Mouse (Mus musculus) liver, embryonic 14.5 days (tissue): ENCODE results near the gene Pex14. TPM values are rescaled to one million over a fixed set of nuclear protein-coding genes. Genes with fewer than 3 reads are reported as not detected.

Experiments used
- ATAC-seq: fragments of 200-750 bp; cut with Nextera tagmentation; 2 replicates; pipeline ENCODE4 v1.8.0; 2017; ENCODE audit warnings: moderate number of reproducible peaks, mild to moderate bottlenecking, moderate library complexity; ENCODE audit not compliant: insufficient read depth
- DNase-seq, 3 experiments: peaks; one replicate each; pipeline ENCODE4 v3.0.0-alpha.2; 2012 to 2013; ENCODE audit warnings: low read depth in 3 of 3, low spot score in 3 of 3
- H3K27ac ChIP-seq: fragments of 300-500 bp; sonication (generic); 2 replicates; pipeline ENCODE4 v1.5.1; 2014; ENCODE audit warnings: moderate library complexity, mild to moderate bottlenecking, control low read depth, inconsistent platforms
- H3K27me3 ChIP-seq: fragments of 300-500 bp; sonication (generic); 2 replicates; pipeline ENCODE4 v1.6.1; 2014; ENCODE audit warnings: mild to moderate bottlenecking, low read length, moderate library complexity; ENCODE audit not compliant: control insufficient read depth, insufficient read depth
- H3K36me3 ChIP-seq: fragments of 300-500 bp; sonication (generic); replicated peaks from 2 replicates; pipeline ENCODE4 v1.6.1; 2014; ENCODE audit warnings: low read depth; ENCODE audit not compliant: control insufficient read depth, insufficient read depth
- H3K4me1 ChIP-seq, 2 experiments: fragments of 200-500 bp in 1 of 2; fragments of 300-500 bp in 1 of 2; sonication (generic) in 1 of 2; replicated peaks; 2 replicates each; pipeline ENCODE4 v1.6.1; 2012 to 2014; ENCODE audit warnings: antibody characterized with exemption in 1 of 2, inconsistent platforms in 1 of 2, low read length in 1 of 2; ENCODE audit not compliant: control insufficient read depth in 2 of 2, insufficient read depth in 2 of 2
- H3K4me2 ChIP-seq: fragments of 300-500 bp; sonication (generic); 2 replicates; pipeline ENCODE4 v1.6.1; 2014; ENCODE audit warnings: low read depth, mild to moderate bottlenecking, control low read depth, moderate library complexity
- H3K4me3 ChIP-seq, 2 experiments: fragments of 200-500 bp in 1 of 2; fragments of 300-500 bp in 1 of 2; sonication (generic) in 1 of 2; 2 replicates each; pipeline ENCODE4 v1.5.1; 2012 to 2014; ENCODE audit warnings: low read depth in 2 of 2, low read length in 2 of 2, mild to moderate bottlenecking in 2 of 2, control low read depth in 1 of 2, inconsistent platforms in 1 of 2, moderate library complexity in 1 of 2; ENCODE audit not compliant: insufficient read depth in 1 of 2
- H3K9ac ChIP-seq: fragments of 300-500 bp; sonication (generic); replicated peaks from 2 replicates; pipeline ENCODE4 v1.6.1; 2014; ENCODE audit warnings: mild to moderate bottlenecking, control low read depth, moderate library complexity
- H3K9me3 ChIP-seq: fragments of 300-500 bp; sonication (generic); 2 replicates; pipeline ENCODE4 v1.6.1; 2016; ENCODE audit warnings: low read length, mixed read lengths; ENCODE audit not compliant: control insufficient read depth
- CTCF ChIP-seq: IDR thresholded peaks from 2 replicates; pipeline ENCODE4 v1.5.1; 2016; ENCODE audit warnings: antibody characterized with exemption, low read depth, control low read depth
- EP300 ChIP-seq: IDR thresholded peaks from 2 replicates; pipeline ENCODE4 v1.6.1; 2016; ENCODE audit warnings: antibody characterized with exemption, low read depth
- WGBS: fragments of 180-500 bp; shearing (Covaris S2); extraction: QIAGEN DNeasy Blood & Tissue Kit; methylation state at CpG from one replicate; pipeline ENCODE4 v1.1.7; 2014; ENCODE audit not compliant: insufficient replicate concordance; 5-methylcytosine and 5-hydroxymethylcytosine counted together
- polyA plus RNA-seq, 2 experiments: library from polyadenylated mRNA; depleted of rRNA in 1 of 2; stranded (reverse) in 1 of 2; unstranded in 1 of 2; fragments of >200 nt; fragmentation: Nextera tagmentation in 1 of 2; extraction: Ambion mirVana in 1 of 2; gene quantifications; 2 replicates each; pipeline versions ENCODE4 v1.2.1 to v1.2.3; 2012 to 2014

The Pex14 gene
- polyA plus RNA-seq, 2 experiments: 11.4 to 14.9 TPM

DNA sequence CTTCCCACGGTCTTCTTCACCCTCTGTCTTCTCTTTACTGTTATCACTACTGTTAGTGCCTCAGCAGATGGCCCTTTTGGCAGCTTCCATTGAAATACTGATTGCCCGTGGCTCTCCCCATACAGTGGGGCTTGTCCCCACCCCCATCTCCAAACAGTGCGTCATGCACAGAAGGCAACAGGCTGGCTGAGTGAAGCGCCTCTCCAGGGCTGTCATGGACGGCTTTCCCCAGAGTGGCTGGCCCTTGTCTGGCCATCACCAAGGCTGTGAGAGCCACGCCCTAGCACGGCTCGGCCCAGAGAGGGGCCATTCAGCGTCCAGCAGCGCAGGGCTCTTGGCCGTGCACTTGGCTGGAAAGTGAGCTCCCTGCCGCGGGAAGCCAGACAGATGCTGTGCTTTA, 164.5 kb downstream of the Pex14 start:
- no peak overlapping the region for H3K4me3 ChIP-seq
- H3K4me2 ChIP-seq: no peak overlapping the region
- TF ChIP-seq CTCF (no peak), EP300 (no peak)
- H3K27ac ChIP-seq: no peak overlapping the region
- ATAC-seq (peak; percentile 26; the same call in 1 of the 2 replicates), DNase-seq (no peak)
- 43% methylated on average over 13 of the region's 13 CpGs for WGBS
- H3K9ac ChIP-seq: no peak overlapping the region
- H3K4me1 ChIP-seq: peaks cover 0 to under 1% of the 10 kb centered on the region in 2 experiments; a peak in 1 of 4 replicates
- no peaks in the 10 kb centered on the region for H3K36me3 ChIP-seq
- no peaks in the 10 kb centered on the region for H3K27me3 ChIP-seq
- no peaks in the 10 kb centered on the region for H3K9me3 ChIP-seq

GRCm38 (mm10) chr4:148933109-148933508, 166.6 kb downstream of the Pex14 start:
- no peaks in the 10 kb centered on the region for H3K36me3 ChIP-seq
- ATAC-seq (no peak), DNase-seq (no peak)
- 67% methylated on average over 13 of the region's 13 CpGs for WGBS
- H3K27ac ChIP-seq: no peak overlapping the region
- no peaks in the 10 kb centered on the region for H3K9me3 ChIP-seq
- H3K9ac ChIP-seq: no peak overlapping the region
- H3K4me1 ChIP-seq: no peaks in the 10 kb centered on the region
- no peak overlapping the region for H3K4me3 ChIP-seq
- no peaks in the 10 kb centered on the region for H3K27me3 ChIP-seq
- no peak overlapping the region for H3K4me2 ChIP-seq
- no peak for TF ChIP-seq EP300
- TF ChIP-seq CTCF: no peak

DNA sequence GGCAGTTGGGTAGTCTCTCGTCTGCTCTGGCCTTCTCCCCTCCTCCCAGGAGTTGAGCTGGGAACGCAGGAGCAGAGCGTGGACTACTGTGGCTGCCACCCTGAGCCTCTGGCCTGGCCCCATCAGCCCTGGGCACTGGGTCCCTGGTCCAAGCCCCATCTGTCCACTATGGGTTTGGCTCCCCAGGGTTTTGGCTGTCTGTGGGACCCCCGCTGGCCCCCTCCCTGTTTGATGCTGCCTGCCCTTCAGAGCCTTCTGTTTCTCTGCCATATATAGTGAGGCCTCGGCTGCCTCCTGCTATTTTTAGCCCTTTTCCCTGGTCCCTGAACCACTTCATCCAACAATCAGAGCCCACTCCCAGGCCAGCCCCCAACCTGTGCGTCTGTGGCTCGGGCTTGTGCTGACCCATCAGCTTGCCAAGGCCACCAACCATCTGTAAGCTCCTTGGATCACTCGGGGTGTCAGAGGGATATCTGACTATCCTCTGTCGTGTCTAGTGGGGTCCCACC, 168.9 kb downstream of the Pex14 start:
- ATAC-seq (no peak), DNase-seq (no peak)
- Histone ChIP-seq H3K9me3 (no peaks in the 10 kb centered on the region), H3K4me1 (no peaks in the 10 kb centered on the region), H3K36me3 (no peaks in the 10 kb centered on the region), H3K4me3 (no peak overlapping the region), H3K9ac (no peak overlapping the region), H3K4me2 (no peak overlapping the region), H3K27ac (no peak overlapping the region), H3K27me3 (no peaks in the 10 kb centered on the region)
- TF ChIP-seq EP300 (no peak), CTCF (no peak)
- WGBS: 59% methylated on average over 9 of the region's 9 CpGs

- WGBS: 73% methylated on average over 16 of the region's 16 CpGs
- no peak overlapping the region for H3K4me3 ChIP-seq
- no peaks in the 10 kb centered on the region for H3K9me3 ChIP-seq
- ATAC-seq: no peak
- H3K4me2 ChIP-seq: no peak overlapping the region
- TF ChIP-seq CTCF (no peak), EP300 (no peak)
- no peak overlapping the region for H3K27ac ChIP-seq
- H3K4me1 ChIP-seq: no peaks in the 10 kb centered on the region
- no peaks in the 10 kb centered on the region for H3K36me3 ChIP-seq
- H3K9ac ChIP-seq: no peak overlapping the region
- DNase-seq: no peak
- H3K27me3 ChIP-seq: no peaks in the 10 kb centered on the region; the same call in 1 of the 2 replicates
Measured at GRCm38 (mm10) chr4:148928876-148929275, 170.8 kb downstream of the Pex14 start.

DNA sequence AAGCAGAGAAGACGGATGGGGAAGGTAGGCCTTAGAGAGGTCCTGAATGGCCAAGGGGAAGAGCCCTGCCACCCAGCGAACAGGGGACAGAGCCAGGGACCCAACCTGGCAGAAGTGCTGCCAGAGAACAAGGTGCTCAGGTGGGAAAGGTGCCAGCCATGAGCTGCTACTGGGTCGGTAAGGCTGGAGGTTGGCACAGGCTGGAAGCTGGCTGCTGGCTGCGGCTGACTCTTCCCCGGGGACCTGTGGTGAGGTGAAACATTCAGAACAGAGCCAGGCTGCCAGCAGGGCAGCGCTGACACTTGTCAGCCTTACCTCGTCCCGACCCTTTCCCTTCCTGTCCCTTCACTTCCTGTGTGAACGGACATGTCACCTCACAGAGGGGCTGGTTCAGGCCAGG, 171.4 kb downstream of the Pex14 start:
- Histone ChIP-seq H3K27me3 (no peaks in the 10 kb centered on the region; the same call in 1 of the 2 replicates), H3K4me1 (no peaks in the 10 kb centered on the region), H3K36me3 (no peaks in the 10 kb centered on the region), H3K4me3 (no peak overlapping the region), H3K9ac (no peak overlapping the region), H3K4me2 (no peak overlapping the region), H3K9me3 (no peaks in the 10 kb centered on the region), H3K27ac (no peak overlapping the region)
- TF ChIP-seq EP300 (no peak), CTCF (no peak)
- 26% methylated on average over 9 of the region's 9 CpGs for WGBS
- DNase-seq (no peak), ATAC-seq (no peak)
